Mouse (Mus musculus) MEL (cell line): ENCODE data around the gene Tfap4. TPM values are rescaled to one million over a fixed set of nuclear protein-coding genes. Genes with fewer than 3 reads are reported as not detected.

ENCODE experiments used
- DNase-seq: peaks from one replicate; pipeline ENCODE4 v3.0.0; 2011; ENCODE audit warnings: low read depth, low spot score
- H3K27ac ChIP-seq: 2 replicates; pipeline ENCODE4 v1.5.1; 2012; ENCODE audit warnings: low read depth, mild to moderate bottlenecking, control low read depth, low read length, moderate library complexity; ENCODE audit not compliant: control insufficient read depth
- H3K27me3 ChIP-seq, 2 experiments: fragments of 150-350 bp in 1 of 2; sonication (generic) in 1 of 2; 2 replicates each; pipeline ENCODE4 v1.6.1; 2012; ENCODE audit warnings: low read length in 2 of 2, mild to moderate bottlenecking in 2 of 2, improper control_type of control experiment in 1 of 2, moderate library complexity in 1 of 2; ENCODE audit not compliant: insufficient read depth in 2 of 2, control insufficient read depth in 1 of 2
- H3K36me3 ChIP-seq, 2 experiments: 2 replicates each; pipeline ENCODE4 v1.6.1; 2012 to 2014; ENCODE audit warnings: low read length in 2 of 2, improper control_type of control experiment in 1 of 2, inconsistent platforms in 1 of 2, mild to moderate bottlenecking in 1 of 2; ENCODE audit not compliant: insufficient read depth in 2 of 2, control insufficient read depth in 1 of 2
- H3K4me1 ChIP-seq, 2 experiments: fragments of 150-350 bp in 1 of 2; sonication (generic) in 1 of 2; 2 replicates each; pipeline ENCODE4 v1.6.1; 2012; ENCODE audit warnings: low read length in 2 of 2, improper control_type of control experiment in 1 of 2, mild to moderate bottlenecking in 1 of 2; ENCODE audit not compliant: insufficient read depth in 2 of 2, control insufficient read depth in 1 of 2
- H3K4me3 ChIP-seq, 2 experiments: fragments of 150-350 bp in 1 of 2; sonication (generic) in 1 of 2; 2 replicates each; pipeline ENCODE4 v1.5.1; 2012; ENCODE audit warnings: low read depth in 2 of 2, low read length in 2 of 2, mild to moderate bottlenecking in 2 of 2, moderate library complexity in 2 of 2, control low read depth in 1 of 2, improper control_type of control experiment in 1 of 2; ENCODE audit not compliant: control insufficient read depth in 1 of 2, insufficient read depth in 1 of 2
- H3K79me2 ChIP-seq: 2 replicates; pipeline ENCODE4 v1.6.1; 2012; ENCODE audit warnings: mild to moderate bottlenecking, low read length, moderate library complexity; ENCODE audit not compliant: control insufficient read depth, poor library complexity, insufficient read depth
- H3K9ac ChIP-seq: 2 replicates; pipeline ENCODE4 v1.6.1; 2012; ENCODE audit warnings: low read depth, mild to moderate bottlenecking, control low read depth, low read length, moderate library complexity; ENCODE audit not compliant: control insufficient read depth, poor library complexity, severe bottlenecking
- H3K9me3 ChIP-seq: fragments of 150-350 bp; sonication (generic); replicated peaks from 2 replicates; pipeline ENCODE4 v1.6.1; 2012; ENCODE audit warnings: mild to moderate bottlenecking, low read length, improper control_type of control experiment, moderate library complexity; ENCODE audit not compliant: insufficient read depth
- BHLHE40 ChIP-seq: IDR thresholded peaks from 2 replicates; pipeline ENCODE4 v1.6.1; 2012; ENCODE audit warnings: low read depth, mild to moderate bottlenecking, inconsistent platforms, low read length, improper control_type of control experiment, borderline replicate concordance
- CHD2 ChIP-seq: IDR thresholded peaks from 2 replicates; pipeline ENCODE4 v1.6.1; 2011; ENCODE audit warnings: low read length, improper control_type of control experiment
- CTCF ChIP-seq, 3 experiments: IDR thresholded peaks in 2 of 3; conservative IDR thresholded peaks in 1 of 3; 2 replicates each; pipeline ENCODE4 v1.5.1; 2011 to 2012; ENCODE audit warnings: low read length in 3 of 3, low read depth in 2 of 3, mild to moderate bottlenecking in 2 of 3, improper control_type of control experiment in 1 of 3, inconsistent platforms in 1 of 3, mixed read lengths in 1 of 3, moderate library complexity in 1 of 3; ENCODE audit not compliant: control insufficient read depth in 1 of 3, insufficient read depth in 1 of 3, poor library complexity in 1 of 3, severe bottlenecking in 1 of 3
- E2F4 ChIP-seq: IDR thresholded peaks from 2 replicates; pipeline ENCODE4 v1.6.1; 2011; ENCODE audit warnings: low read depth, low read length, improper control_type of control experiment, borderline replicate concordance
- ETS1 ChIP-seq: IDR thresholded peaks from 2 replicates; pipeline ENCODE4 v1.6.1; 2012; ENCODE audit warnings: low read depth, mild to moderate bottlenecking, inconsistent platforms, low read length, improper control_type of control experiment, moderate library complexity
- GABPA ChIP-seq: IDR thresholded peaks from 2 replicates; pipeline ENCODE4 v1.6.1; 2012; ENCODE audit warnings: low read depth, mild to moderate bottlenecking, inconsistent platforms, low read length, improper control_type of control experiment, moderate library complexity
- GATA1 ChIP-seq: IDR thresholded peaks from 2 replicates; pipeline ENCODE4 v1.6.1; 2011; ENCODE audit warnings: low read depth, low read length, improper control_type of control experiment
- HCFC1 ChIP-seq: IDR thresholded peaks from 2 replicates; pipeline ENCODE4 v1.6.1; 2012; ENCODE audit warnings: low read depth, mild to moderate bottlenecking, inconsistent platforms, low read length, improper control_type of control experiment, moderate library complexity
- MAX ChIP-seq: IDR thresholded peaks from 2 replicates; pipeline ENCODE4 v1.6.1; 2011; ENCODE audit warnings: low read length, improper control_type of control experiment
- MEF2A ChIP-seq: IDR thresholded peaks from 2 replicates; pipeline ENCODE4 v1.6.1; 2014; ENCODE audit warnings: low read depth, mild to moderate bottlenecking, inconsistent platforms, low read length, improper control_type of control experiment; ENCODE audit not compliant: poor library complexity, insufficient replicate concordance, severe bottlenecking; ENCODE audit errors: extremely low read depth
- MXI1 ChIP-seq: IDR thresholded peaks from 2 replicates; pipeline ENCODE4 v1.6.1; 2011; ENCODE audit warnings: mild to moderate bottlenecking, low read depth, low read length, improper control_type of control experiment
- MYB ChIP-seq: IDR thresholded peaks from 2 replicates; pipeline ENCODE4 v1.6.1; 2011; ENCODE audit warnings: mild to moderate bottlenecking, low read depth, low read length, improper control_type of control experiment
- MYC ChIP-seq: IDR thresholded peaks from 2 replicates; pipeline ENCODE4 v1.6.1; 2011; ENCODE audit warnings: low read depth, mild to moderate bottlenecking, low read length, improper control_type of control experiment, moderate library complexity
- NRF1 ChIP-seq: IDR thresholded peaks from 2 replicates; pipeline ENCODE4 v1.6.1; 2014; ENCODE audit warnings: low read depth, mild to moderate bottlenecking, inconsistent platforms, low read length, improper control_type of control experiment, moderate library complexity; ENCODE audit not compliant: poor library complexity, insufficient read depth, severe bottlenecking
- POLR2AphosphoS2 ChIP-seq: IDR thresholded peaks from 2 replicates; pipeline ENCODE4 v1.6.1; 2011; ENCODE audit warnings: low read length, improper control_type of control experiment
- RAD21 ChIP-seq: IDR thresholded peaks from 2 replicates; pipeline ENCODE4 v1.6.1; 2011; ENCODE audit warnings: mild to moderate bottlenecking, low read depth, low read length, improper control_type of control experiment
- RCOR1 ChIP-seq: IDR thresholded peaks from 2 replicates; pipeline ENCODE4 v1.6.1; 2012; ENCODE audit warnings: low read depth, mild to moderate bottlenecking, inconsistent platforms, low read length, improper control_type of control experiment
- SIN3A ChIP-seq: IDR thresholded peaks from 2 replicates; pipeline ENCODE4 v1.6.1; 2012; ENCODE audit warnings: low read length, improper control_type of control experiment, inconsistent platforms
- SMC3 ChIP-seq: IDR thresholded peaks from 2 replicates; pipeline ENCODE4 v1.6.1; 2011; ENCODE audit warnings: low read depth, low read length, improper control_type of control experiment
- TAL1 ChIP-seq: IDR thresholded peaks from 2 replicates; pipeline ENCODE4 v1.6.1; 2012; ENCODE audit warnings: mild to moderate bottlenecking, inconsistent platforms, low read length, moderate library complexity, mixed read lengths
- TBP ChIP-seq: IDR thresholded peaks from 2 replicates; pipeline ENCODE4 v1.8.0; 2011; ENCODE audit warnings: low read depth, low read length, improper control_type of control experiment
- TCF12 ChIP-seq: IDR thresholded peaks from 2 replicates; pipeline ENCODE4 v1.6.1; 2014; ENCODE audit warnings: low read depth, mild to moderate bottlenecking, inconsistent platforms, low read length, improper control_type of control experiment, moderate library complexity
- USF1 ChIP-seq: IDR thresholded peaks from 2 replicates; pipeline ENCODE4 v1.6.1; 2014; ENCODE audit warnings: low read depth, mild to moderate bottlenecking, inconsistent platforms, low read length, improper control_type of control experiment, moderate library complexity
- ZC3H11A ChIP-seq: IDR thresholded peaks from 2 replicates; pipeline ENCODE4 v1.6.1; 2012; ENCODE audit warnings: low read depth, mild to moderate bottlenecking, inconsistent platforms, low read length, improper control_type of control experiment
- ZNF384 ChIP-seq: IDR thresholded peaks from 2 replicates; pipeline ENCODE4 v1.6.1; 2012; ENCODE audit warnings: low read depth, mild to moderate bottlenecking, inconsistent platforms, low read length, improper control_type of control experiment
- polyA plus RNA-seq, 2 experiments: library from polyadenylated mRNA; stranded (reverse) in 1 of 2; unstranded in 1 of 2; fragments of >175 nt in 1 of 2; fragments of >200 nt in 1 of 2; gene quantifications; 2 replicates each; pipeline versions ENCODE4 v1.2.1 to v1.2.4; 2012; ENCODE audit warnings: low replicate concordance in 2 of 2, low read depth in 1 of 2; ENCODE audit not compliant: insufficient read length in 2 of 2, insufficient read depth in 1 of 2, missing spikeins in 1 of 2
- total RNA-seq: library from RNA; depleted of rRNA; stranded (reverse); fragments of 300-350 nt; gene quantifications from 2 replicates; pipeline ENCODE4 v1.2.3, GENCODE M21; 2012

The Tfap4 gene
- total and polyA plus RNA-seq, 3 experiments = 26.2 to 217 (median 40.3) TPM

DNA sequence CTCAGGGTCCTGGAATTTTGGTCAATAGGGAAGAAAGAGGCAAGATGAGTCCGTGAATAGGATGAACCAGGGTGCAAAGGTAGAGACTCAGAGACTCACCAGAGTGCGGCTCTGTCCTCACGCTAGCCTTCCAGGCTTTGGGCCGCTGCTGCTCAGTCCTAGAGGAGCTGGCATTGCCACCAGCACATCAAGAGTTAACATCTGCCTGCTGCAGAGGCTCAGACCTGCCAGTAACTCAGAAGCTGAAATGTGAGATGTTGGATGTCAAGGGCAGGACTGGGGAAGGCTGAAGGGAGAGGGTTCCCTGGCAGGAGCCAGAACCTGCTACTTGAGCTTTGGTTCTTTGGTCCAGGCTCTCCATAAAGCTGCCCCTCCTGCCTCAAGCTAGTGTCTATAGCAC is 11.1 kb upstream of the Tfap4 start:
- H3K4me1 ChIP-seq = peaks cover 4 to 6% of the 10 kb centered on the region in 2 experiments; a peak in 3 of 4 replicates
- no peak overlapping the region for H3K9ac ChIP-seq
- H3K4me3 ChIP-seq = no peak overlapping the region
- DNase-seq = no peak
- no peaks in the 10 kb centered on the region for H3K79me2 ChIP-seq
- no peak for TF ChIP-seq TCF12
- no peak for TF ChIP-seq TAL1
- TF ChIP-seq ZNF384 = no peak
- H3K9me3 ChIP-seq = no peaks in the 10 kb centered on the region
- H3K36me3 ChIP-seq = 0 out of 4 replicates have a peak, but pooled peaks cover 0 to 5% of the 10 kb centered on the region in 2 experiments
- H3K27me3 ChIP-seq = no peaks in the 10 kb centered on the region; a peak in 1 of 4 replicates
- no peak overlapping the region for H3K27ac ChIP-seq

GRCm38 (mm10) chr16:4567912-4568311 is 8.3 kb upstream of the Tfap4 start:
- Histone ChIP-seq H3K27me3 (no peaks in the 10 kb centered on the region; a peak in 1 of 4 replicates), H3K27ac (no peak overlapping the region)
- no peak for TF ChIP-seq BHLHE40
- peak; percentile 57 for TF ChIP-seq ZNF384
- peak; percentile 78 for TF ChIP-seq MYC
- TF ChIP-seq SMC3 = peak; percentile 93
- no peak for TF ChIP-seq USF1
- TF ChIP-seq GATA1 = 0 out of 2 replicates have a peak, but pooled peaks have one; percentile 24
- TF ChIP-seq E2F4 = no peak
- no peak for TF ChIP-seq GABPA
- TF ChIP-seq MEF2A = no peak
- TF ChIP-seq ETS1 = no peak
- TF ChIP-seq SIN3A = peak; percentile 44; the same call in 1 of the 2 replicates
- no peak for TF ChIP-seq TAL1
- TF ChIP-seq TBP = no peak
- TF ChIP-seq HCFC1 = no peak
- TF ChIP-seq RCOR1 = no peak
- TF ChIP-seq MYB = no peak
- no peak for TF ChIP-seq POLR2AphosphoS2
- TF ChIP-seq RAD21 = peak; percentile 80
- no peak; the same call in 1 of the 2 replicates for TF ChIP-seq MAX
- TF ChIP-seq CHD2 = no peak
- no peak for TF ChIP-seq NRF1
- peak; percentile 65 for TF ChIP-seq ZC3H11A
- TF ChIP-seq MXI1 = 0 out of 2 replicates have a peak, but pooled peaks have one; percentile 29
- peak; percentile 89 to 97 (median 91) for TF ChIP-seq CTCF (IDR thresholded peaks at IDR 0.05 in 2 of 3, conservative IDR thresholded peaks at IDR 0.05 in 1 of 3; ENCODE audit: control insufficient read depth in 1 of 3, insufficient read depth in 1 of 3, low read depth in 2 of 3, low read length in 3 of 3, poor library complexity in 1 of 3, severe bottlenecking in 1 of 3)
- TF ChIP-seq, all 39 proteins: peak for 9
- no peaks in the 10 kb centered on the region for H3K9me3 ChIP-seq
- H3K9ac ChIP-seq = no peak overlapping the region
- H3K79me2 ChIP-seq = no peaks in the 10 kb centered on the region
- peaks cover 4 to 6% of the 10 kb centered on the region in 2 experiments; a peak in 3 of 4 replicates for H3K4me1 ChIP-seq
- DNase-seq = peak; percentile 86
- 0 out of 4 replicates have a peak overlapping the region, but pooled peaks of 1 of the 2 experiments have one; percentile 23 for H3K4me3 ChIP-seq
- 0 out of 4 replicates have a peak, but pooled peaks cover 0 to 5% of the 10 kb centered on the region in 2 experiments for H3K36me3 ChIP-seq
